Mouse (Mus musculus) cerebellum, postnatal 14 days (tissue): ENCODE data around the gene Slc35f6.

Experiments
- DNase-seq, 2 experiments: peaks; one replicate each; pipeline ENCODE4 v3.0.0; 2021; ENCODE audit warnings: mixed read lengths in 2 of 2

Slc35f6 gene

DNA sequence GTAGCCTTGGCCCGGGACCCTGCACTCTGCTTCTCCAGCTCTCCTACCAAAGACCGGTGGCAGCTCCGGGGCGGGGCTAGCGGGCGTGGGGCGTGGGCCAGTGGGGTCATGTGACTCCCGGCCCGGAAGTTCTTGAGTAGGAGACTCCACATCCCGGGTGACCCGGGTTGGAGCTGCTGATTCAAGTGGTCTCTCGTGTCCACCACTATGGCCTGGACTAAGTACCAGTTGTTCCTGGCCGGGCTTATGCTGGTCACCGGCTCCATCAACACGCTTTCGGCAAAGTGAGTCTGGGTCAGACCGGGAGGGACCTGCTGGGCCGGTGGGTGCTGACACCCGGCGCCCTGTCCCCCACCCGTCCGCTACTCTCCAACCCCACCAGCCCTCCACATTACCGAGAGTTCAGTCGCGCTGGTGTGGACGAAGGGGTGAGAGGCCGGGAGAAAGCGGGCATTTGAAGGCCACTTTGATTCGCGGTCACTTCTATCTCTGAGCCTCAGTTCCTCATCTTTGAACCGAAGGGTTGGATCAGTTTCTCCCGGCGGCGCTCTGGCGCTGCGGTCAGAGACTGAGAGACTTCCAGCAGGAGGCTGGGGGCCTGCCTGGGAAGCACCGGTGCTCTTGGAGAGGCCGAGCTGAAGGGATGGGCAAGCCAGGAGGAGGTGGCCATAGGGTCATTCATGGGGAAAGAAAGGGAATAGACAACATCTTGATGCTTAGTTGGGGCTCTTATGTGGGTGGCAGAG lies at the start of gene Slc35f6:
Slc35f6 (plus strand) TSS at position 119 of the 746 bp plus-strand sequence.
- peak; percentile 95 to 96 for DNase-seq

DNA sequence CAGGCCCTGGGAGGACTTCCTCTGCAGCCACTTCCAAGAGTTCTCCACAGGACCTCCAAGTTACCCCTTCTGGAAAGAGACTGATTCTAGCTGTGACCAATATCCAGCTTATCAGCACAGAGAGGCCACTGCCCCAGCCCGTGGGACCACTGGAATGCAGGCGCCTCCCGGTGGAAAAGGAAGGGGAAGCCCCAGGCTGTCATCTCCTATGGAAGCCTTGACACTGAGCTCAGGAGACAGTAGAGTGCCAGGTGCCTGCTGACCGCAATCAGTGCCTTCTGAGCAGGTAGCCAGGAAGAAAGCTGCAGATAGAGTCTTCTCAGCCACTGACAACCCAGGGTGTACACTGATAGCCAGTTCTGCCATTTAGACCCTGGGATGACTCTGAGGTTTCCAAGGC lies 46.3 kb upstream of the Slc35f6 start:
- DNase-seq, result peak in 1 of 2 experiments; percentile 61

DNA sequence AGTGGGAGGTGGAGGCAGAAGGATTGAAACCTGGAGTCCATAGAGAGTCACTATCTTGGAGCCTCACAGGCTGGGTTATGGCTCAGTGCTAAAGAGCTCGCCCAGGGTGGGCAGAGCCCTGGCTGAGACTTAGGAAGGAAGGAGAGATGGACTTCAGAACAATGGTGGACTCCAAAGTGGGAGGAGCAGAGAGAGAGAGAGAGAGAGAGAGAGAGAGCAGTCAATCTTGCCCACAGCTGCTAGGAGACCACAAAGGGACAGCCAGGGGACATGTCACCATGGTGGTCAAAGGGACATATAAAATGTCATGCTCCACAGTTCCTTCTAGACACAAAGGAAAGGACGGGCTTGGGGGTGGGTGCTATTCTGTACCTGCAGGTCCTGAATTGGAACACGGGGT lies 44.5 kb upstream of the Slc35f6 start:
- no peak for DNase-seq

DNA sequence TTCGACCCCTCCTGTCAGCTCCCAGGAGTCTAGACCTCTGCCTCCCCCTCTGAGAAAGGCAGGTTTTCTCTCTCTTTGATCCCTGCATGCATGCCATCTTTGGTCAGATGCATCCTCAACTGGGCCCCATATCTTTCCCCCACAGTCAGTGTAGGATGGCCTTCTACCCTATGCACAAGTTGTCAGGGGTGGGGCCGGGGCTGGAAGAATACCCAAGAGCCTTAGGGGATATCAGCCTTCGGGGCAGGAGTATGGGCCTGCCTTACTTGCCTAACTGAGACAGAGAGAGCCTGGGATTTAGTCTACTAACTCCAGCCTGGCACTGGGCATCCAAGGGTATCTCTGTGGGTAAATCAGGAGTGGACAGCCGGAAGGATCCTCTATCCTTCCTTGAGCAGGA lies 43.8 kb upstream of the Slc35f6 start:
- DNase-seq, result no peak

DNA sequence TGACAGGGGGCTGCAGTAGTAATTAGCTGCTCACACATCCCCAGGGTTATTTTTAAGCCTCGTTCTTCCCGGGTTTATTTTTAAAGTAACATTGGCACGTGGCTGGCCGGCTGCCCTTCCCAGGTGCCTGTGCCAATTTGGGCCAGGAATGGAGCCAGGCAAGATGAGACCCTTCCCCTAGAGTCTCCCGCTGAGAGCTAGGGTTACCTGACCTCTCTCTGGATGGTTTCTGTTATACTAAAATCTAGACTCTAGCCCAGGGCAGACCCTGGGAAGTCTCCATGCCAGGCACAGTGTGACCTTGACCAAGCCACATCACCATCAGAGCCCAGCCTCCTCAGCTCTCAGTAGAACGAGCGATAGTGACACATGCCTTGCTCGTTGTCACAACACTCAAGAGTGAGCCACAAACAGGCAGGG lies 43.0 kb upstream of the Slc35f6 start:
- DNase-seq, result peak in 1 of 2 experiments; percentile 47

DNA sequence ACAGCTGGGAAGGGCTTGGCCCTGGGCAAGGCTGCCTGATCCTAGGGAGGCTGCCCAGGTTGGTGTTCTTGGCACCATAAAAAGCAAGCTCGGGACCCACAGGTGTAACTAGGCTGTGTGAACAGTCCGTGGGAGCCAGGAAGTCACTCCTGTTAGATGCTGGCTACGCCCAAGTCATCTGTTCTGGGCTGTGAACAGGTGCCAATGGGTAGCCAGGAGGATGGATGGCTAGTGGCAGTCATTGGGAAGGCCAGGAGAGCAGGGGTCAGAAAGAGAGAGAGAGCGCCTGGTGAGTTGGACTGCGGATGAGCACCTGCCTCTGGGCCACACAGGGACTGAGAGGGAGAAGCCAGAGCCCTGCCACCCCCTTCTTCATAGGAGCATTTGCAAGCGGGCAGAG lies 42.1 kb upstream of the Slc35f6 start:
- DNase-seq, result no peak

DNA sequence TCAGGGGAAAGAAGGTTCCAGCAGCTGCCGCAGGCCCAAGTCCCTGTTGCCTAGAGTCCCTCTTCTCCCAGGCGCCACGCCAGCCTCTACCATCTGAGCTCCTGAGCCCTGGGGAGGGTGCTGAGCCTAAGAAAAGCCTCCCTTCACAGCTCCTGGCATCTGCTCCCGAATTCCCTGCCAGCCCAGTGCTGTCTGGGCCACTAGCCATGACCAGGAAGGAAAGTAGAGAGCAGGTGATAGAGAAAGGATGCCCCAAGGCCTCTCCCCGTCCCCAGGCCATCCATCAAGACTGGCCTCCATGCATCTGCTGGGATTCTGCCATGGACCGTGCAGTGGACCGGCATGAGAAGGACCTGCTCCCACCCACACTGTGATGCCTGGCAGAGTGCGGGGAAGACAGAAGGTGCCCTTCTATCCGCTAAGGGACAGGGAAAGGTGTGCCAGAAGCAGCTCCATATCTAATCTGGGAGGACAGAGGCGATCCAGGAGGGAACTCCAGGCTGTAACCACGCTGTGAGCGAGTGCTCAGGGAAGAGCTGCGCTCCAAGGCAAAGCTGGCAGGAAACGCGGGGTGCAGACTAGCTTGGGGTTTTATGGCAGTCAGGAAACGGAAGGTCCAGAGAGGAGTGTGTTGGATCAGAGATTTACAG lies 41.2 kb upstream of the Slc35f6 start:
- peak; percentile 97 to 98 for DNase-seq

DNA sequence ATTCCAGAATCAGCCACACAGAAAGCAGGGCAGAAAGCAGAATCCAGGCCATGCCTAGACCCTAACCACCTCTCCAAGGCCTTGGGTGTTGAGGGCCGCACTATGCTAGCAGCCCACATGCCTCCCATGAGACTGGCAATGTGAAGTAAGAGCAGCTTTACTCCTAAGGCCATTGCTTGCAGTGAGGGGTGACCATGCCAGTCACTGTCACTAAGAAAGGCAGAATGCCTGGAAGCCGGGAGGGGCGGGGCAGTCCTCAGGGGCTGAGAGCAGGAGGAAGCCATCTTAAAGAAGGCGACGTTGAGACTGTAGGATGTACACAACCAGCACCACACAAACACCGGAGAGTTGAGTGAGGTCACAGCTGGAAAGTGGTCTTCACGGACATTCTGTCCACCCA lies 38.6 kb upstream of the Slc35f6 start:
- no peak for DNase-seq

DNA sequence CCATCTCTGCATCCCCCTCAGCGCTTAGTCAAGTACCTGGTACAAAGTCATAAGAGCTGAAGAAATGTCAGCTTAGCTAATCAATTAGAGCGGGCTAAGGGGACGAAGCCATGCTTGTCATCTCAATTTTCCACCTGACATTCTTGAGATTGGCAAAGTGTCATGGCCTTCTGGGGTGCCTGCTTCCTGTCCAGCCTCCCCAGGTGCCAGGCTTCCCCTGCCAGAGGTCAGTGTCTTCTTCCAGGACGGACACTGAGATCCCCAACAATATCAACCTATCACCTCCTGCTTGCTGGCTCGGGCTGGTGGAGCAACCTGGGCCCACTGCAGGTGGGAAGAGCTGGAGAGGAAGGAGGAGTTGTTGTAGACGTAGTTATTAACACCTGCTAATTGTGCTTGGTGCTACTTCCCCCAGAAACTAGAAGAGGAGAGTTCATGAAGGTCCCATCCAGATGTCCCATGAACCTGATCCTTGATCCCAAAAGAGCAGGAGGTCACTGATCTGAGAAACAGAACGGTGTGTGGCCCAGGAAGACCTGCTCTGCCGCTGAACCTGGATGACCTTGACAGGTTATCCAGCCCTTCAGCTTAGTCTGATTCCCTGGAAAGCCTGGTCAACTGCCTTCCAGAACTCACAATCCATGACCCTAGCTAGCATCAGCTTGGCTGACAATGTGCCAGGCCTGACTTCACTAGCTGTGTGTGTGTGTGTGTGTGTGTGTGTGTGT lies 37.7 kb upstream of the Slc35f6 start:
- DNase-seq, result peak in 1 of 2 experiments; percentile 51

DNA sequence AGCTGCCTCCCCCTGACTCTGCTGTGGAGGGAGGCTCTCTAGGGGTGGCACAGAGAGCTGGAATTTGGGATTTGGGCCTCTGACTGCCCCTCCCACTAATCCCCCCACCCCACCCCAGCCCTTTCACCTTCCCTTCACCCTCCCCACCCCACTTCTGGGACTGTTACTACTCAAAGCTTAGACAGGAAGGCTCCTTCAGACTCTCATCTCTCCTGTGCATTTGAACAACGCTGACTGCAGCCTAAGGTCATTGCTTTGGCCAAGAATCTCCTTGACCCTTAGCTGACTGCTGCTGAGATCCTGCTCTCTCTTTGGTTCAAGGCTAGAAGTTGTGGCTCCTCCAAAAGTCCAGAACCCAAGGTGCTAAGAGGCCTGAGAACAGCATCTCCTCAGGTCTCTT lies 36.6 kb upstream of the Slc35f6 start:
- DNase-seq, result no peak

DNA sequence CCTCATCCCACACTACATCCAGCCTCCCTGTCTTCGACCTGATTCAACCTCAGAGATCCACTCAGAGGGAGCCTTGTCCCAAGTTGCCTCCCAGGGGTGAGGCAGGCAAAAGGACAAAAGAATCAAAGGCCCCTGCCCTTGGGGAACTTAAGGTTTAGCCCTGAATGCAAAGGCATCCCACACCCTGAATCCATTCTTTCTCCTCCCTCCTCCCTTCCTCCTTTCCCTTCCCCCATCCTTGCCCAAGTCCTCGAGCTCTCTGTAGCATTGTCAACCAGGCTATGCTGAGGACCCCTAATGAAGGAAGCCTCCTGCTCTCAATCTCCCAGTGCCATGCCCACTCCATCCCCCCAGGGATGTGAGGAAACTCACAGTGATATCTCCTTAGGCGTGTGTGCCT lies 36.0 kb upstream of the Slc35f6 start:
- no peak for DNase-seq

DNA sequence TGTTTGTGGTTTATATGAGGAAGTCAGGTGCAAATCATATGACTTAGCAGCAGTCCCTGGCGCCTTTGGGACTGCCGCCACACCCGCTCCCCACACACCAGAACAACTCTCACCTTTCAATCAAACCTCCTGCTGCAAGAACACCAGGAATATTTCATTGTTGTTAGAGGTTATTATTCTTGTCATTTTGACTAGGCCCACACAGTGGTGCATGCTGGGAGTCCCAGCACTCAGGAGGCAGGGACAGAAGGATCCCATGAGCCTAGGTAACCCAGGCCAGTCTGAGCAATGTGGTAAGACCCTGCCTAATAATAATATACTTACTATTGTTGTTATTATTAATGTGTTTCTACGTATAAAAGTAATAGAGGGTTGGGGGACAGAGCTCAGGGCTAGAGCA lies 35.2 kb upstream of the Slc35f6 start:
- no peak for DNase-seq

DNA sequence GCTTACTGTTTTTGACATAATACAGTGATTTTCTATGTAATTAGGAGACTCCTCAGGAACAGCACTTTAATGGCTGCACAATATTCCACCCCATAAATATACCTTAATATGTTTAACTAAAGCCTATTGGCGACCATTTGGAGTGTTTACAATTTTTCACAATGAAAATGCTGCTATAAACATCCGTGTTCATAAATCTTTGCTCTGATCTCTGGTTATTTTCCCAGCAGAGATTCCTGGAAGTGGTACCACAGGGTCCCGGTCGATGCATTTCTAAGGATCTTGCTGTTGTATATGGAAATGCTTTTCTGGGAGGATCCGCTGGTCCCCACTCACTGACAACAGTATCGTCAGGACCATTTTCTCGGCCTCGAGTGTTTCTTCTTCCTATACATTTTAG lies 34.5 kb upstream of the Slc35f6 start:
- no peak for DNase-seq

DNA sequence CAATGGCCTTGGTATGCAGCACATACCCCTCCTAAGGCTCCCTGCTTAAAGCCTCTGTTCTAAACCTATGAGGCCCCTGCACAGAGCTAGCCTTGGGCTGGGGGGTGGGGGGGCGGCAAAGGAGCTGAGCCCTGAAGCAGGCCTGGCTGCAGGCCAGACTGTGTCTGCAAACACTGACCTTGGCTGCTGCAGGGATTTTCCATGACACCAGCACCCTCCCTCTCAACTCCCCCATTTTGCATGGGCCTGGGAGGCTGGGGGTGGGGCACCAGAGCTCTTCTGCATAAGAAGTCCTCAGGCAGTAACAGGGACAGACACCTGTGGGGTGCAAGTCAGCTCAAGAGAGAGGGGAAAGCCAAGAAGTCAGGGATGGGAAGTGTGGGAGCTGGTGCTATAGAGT lies 33.5 kb upstream of the Slc35f6 start:
- DNase-seq, result no peak

DNA sequence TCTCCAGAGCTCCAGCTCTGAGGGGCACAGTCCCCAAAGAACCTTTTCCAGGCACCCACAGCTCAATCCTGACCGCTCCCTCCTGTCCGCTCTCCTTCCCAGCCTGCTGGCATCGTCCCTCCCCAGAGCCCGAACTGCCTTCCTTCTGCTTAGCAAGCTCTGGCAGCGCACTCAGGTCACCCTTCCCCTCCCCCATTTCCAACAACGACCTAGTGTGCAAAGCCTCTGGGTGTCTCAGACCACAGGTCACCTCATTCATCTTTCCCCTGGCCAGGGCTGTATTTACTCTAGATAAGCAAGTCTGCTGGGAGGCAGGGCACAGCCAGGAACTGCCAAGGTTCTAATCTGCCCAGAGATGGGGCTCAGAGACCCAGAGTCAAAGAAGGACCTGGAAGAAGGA lies 32.3 kb upstream of the Slc35f6 start:
- DNase-seq, result no peak

DNA sequence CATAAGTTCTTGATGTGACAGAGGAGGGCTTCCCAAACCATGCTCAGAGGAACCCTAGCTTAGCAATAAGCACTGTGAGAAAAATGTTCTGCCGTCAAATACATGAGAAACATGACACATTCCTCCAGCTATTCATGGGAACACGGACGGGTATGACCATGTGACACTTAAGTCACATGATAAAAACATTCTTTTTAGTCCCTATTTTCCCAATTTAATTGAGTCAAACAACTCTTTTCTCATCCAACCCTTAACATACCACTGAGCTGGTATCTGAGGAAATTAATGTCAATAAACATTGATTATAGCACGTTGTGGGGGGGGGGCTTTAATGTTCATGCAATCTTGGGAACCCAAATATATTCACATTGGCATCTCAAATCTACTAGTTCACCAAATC lies 31.9 kb upstream of the Slc35f6 start:
- DNase-seq, result no peak

DNA sequence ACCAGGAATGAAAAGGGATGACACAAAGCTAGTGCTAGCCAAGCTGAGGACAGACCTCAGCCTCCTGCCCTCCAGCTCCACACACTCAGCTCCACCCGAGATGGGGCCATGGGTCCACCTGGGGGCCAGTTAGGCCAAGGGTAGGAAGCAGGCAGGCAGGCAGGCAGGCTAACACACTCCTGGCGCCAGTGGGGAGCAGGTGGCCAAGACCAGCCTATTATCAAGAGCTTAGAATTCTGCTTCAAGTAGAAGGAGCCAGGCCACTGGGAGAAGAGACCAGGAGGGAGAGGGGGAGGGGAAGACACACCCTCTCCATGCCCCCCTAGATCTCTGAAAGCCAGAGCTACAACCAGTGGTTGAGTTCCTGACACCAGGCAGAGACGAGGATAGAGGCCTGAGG lies 31.1 kb upstream of the Slc35f6 start:
- DNase-seq, result no peak

DNA sequence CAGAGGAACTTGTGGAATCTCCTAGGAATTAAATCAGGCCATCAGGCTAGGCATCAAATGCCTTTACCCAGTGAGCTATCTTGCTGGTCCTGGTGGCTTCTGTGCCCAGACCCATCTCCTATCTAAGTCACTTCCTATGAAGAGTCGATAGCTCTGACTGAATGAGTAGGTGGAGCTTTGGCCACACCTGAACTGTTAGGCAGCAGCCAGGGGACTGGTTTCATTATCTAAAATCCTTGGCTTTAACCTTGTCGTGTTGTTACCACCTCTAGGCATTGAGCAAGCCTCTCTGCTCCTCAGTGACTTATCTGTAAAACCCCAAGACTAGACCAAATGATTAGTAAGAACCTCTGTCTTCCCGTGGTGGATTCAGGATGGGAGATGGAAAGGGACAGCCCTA lies 30.4 kb upstream of the Slc35f6 start:
- no peak for DNase-seq

DNA sequence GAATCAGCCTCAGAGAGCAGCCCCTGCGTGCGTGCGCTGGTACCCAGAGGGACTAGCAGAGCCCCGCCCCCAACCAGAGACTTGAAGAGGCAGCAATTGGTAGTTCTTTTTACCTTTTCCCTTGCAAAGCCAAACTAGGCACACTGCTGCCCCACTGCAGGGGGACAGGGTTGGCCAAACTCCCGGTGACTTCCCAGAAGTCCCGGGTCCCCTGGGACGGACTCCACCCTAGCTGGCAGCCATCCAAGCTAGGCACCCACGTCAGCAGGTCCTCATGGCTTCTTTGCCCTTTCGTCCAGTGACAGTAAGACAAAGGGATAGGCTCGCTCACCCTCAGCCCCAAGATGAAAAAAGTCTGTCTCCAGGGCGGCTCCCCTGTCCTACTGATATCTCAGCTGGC lies 29.9 kb upstream of the Slc35f6 start:
- peak in 1 of 2 experiments; percentile 48 for DNase-seq

DNA sequence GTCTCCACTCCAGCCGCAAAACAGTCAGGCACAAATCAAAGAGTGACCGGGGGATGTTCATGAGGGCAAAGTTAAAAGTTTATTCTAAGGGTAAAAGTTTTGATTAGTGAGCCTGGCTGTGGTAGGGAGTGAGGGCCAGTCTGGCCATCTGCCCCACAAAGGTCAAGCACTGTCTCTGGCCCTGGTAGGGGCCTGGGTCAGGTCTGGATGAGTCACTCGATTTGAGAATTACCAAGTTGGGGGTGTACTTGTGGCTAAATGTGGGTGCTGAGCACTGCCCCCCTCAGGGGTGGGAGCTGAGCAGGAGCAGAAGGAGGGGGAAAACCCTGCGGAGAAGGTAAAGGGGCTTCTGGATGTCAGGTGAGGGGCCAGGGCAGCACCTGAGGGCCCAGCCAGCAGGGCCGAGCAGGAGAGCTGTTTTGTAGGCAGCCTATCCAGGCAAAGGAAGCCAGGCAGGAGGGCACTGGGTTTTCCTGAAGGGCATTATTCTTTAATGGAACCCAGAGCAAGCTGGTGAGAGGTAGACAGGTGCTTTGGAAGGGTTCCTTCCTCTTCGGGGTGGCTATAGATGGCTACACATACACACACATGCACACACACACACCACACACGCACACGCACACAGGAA lies 29.2 kb upstream of the Slc35f6 start:
- DNase-seq, result no peak

DNA sequence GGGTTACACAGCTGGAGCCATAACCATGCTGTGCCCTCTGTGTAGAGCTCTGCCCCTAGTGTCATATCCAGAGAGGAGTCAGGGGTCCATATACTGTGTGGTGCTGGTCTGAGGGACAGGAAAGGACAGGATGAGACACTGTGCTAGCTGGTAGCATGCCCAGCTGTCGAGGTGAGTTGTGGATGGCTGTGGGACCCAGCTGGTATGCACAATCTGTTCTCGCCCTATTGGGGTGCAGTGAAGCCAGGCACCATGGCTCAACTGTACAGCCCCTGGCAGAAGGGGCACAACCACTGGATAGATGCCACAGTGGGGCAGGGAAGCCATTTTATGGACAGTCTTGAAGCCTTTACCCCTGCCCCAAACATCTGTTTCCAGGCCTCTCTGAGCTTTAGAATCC lies 28.5 kb upstream of the Slc35f6 start:
- no peak for DNase-seq

DNA sequence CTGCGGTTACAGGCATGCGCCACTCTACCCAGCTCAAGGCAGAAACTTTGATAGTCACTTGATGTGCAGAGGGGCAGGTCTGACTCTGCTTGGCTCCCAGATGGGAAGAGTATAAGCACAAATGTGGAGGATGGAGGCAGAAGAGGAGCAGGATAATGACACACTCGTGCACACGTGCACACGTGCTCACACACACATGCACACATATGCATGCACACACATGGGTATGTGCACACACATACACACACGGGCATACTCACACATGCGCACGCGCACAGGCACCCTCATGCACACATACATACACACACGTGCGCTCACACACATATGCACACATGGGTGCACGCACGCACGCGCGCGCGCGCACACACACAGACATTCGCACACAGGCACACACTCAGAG lies 27.2 kb upstream of the Slc35f6 start:
- no peak for DNase-seq

DNA sequence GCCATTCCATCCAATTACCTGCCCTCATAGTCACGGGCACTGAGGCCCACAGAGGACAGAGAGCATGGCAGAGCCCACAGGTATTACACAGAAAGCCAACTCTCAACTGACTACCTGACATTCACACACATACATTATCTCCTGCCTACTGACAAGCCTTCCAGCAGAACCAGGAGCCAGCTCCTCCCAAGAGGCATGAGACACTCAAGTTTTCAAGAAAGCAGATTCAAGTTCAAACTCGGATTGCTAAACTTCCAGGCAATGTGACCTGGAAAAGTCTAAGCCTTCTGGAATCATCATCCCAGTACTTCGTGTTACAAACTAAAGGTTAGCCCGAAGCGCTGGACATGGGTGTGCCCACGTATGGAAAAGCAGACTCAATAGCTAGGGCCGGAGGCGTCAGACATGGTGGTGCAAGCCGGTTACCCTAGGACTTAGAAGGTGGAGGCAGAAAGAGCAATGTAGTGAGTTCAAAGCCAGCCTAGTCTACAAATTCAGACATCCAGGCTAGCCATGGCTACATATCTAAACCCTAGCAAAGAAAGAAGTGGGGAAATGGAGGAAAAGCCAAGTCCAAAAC lies 26.4 kb upstream of the Slc35f6 start:
- no peak for DNase-seq
